Mouse (Mus musculus) mature B cell (primary cell): ENCODE results near the gene Kcnma1.

Source experiments
- in situ Hi-C: fragments of 300-500 bp; cut with MboI; formaldehyde crosslinking; loops from 2 replicates; pipeline ENCODE4 v1.14.3; 2019

The Kcnma1 gene

DNA sequence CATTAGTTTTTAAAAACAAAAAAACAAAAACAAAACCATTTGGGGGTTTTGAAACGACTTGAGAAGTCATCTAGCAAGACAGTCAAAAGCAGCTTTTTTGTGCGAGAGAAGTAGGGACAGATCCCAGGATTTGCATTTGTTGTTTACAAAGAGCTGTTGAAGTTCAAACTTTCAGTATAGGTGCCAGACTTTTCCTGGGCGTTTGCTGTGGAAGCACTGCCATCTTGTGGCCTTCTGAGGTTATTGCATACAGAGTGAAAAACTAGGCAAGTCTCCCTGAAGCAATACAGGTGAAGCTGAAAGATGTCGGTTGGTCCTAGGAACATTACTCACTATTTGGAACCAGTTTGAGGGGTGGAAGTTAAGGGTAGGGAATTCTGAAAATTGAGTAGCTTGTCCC, 484.6 kb downstream of the Kcnma1 start:
- in situ Hi-C loops, result no loop called here

DNA sequence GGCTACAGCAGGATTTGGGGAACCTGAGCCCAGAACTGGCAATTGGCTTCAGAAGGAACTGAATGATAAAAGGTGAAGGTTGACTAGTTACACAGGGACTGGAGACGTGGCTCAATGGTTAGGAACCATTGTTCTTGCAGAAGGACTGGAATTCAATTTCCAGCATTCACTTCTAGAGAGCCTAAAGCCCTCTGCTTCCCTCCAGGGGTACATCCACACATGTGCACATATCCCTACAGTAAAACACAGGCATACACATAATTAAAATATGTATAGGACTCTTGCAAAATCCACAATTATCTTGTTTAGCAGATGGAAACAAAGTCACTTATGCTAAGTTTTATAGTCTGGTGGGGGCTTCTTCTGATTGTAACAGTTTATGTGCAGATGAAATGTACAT, 485.1 kb downstream of the Kcnma1 start:
- in situ Hi-C loops, result no loop called here

DNA sequence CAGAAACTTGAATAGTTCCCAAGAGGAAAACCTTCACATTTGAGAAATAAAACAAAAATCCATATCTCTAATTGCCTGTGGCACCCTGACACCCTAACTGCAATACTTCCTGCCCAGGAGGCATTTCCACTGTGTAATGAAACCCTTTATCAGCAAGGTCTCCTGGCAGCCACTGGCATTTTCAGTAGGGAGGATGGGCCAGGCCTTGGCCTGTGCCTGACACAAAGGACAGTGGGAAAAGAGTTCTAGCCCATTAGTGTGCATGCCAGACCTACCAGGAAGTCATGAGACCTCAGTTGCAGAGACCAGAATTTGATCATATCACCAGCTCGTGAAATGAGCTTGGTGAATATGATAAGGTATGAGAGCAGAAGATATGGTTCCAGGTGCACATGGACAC, 488.4 kb downstream of the Kcnma1 start:
- in situ Hi-C loops, result no loop called here

DNA sequence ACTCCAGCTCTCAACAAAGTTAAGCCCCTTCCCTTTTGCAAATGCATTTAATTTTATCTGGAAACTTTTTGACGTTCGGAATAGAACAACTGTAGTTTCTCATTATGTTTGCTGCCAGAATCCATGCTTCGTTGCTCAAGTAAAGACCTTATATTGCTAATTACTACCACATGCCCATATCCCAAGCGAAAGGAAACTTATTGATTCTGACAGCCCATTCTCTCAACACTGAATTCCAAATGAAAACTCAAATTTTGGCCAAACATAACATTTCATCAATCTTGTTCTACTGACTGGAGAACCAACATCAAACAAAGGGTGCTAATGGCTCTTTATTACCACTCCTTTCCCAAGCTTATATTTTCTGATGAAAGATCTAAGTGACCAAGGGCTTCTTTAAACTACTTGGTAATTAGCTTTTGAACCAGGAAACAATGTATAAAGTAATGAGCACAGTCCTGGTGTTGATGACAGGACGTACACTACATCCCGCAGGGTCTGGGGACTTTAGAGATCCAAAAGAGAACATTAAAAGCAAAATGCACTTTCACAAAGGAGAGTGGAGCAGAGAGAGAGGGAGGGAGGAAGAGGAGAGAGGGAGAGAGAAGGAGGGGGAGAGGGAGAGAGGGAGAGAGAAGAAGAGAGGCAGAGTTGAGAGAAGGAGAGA, 490.3 kb downstream of the Kcnma1 start:
- in situ Hi-C loops, result no loop called here

DNA sequence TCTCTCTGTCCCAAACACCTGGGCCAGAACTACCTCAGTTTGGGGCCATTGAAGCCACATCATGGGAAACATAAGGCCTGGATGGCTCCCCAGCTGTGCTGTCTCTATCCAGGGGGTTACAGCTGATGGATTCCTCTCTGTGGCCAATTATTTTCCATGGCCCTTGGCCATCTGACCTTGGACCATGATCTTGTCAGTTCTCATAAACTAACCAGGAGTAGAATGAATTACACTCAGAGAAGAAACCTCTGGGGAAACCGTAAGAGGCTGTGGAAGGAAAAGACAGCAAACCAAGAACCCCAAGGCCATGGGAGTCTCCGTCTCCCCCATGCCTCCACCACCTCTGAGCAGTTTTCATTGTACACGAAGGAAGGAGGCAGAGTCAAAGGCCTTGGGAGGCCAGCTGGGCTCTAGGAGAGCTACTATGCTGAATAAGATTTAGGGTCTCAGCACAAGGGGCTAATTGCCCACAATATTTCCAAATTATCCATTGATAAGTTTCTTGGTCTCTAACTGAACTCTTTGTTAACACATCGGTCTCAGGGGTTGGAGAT, 491.6 kb downstream of the Kcnma1 start:
- in situ Hi-C loops, result no loop called here

DNA sequence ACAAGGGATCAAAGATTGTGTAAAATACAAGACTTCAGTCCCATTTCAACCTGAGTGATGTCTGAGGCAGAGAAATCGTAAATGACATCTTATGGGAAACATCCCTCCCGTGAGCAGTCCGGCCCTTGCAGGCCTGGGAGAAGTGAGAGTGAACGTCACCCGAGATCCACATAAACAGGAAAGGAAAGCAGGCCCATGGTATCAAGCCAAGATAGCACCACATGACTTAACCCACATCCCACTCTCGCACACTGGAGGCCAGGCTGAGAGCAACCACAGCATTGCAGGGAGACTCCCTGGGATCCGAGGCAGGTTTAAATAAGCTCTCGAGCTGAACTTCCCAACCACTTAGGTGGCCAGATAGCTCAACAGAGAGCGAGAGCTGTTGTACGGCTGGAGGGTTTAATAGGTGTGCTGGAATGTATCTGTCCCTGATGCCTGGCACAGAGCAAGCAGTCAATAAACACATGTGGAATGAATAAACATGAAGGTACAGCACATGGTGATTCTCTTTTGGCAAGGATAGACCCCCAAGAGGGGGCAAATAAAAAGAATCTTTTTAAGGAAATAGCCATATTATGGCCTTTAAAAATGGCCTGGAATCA, 493.1 kb downstream of the Kcnma1 start:
- in situ Hi-C loops, result no loop called here

DNA sequence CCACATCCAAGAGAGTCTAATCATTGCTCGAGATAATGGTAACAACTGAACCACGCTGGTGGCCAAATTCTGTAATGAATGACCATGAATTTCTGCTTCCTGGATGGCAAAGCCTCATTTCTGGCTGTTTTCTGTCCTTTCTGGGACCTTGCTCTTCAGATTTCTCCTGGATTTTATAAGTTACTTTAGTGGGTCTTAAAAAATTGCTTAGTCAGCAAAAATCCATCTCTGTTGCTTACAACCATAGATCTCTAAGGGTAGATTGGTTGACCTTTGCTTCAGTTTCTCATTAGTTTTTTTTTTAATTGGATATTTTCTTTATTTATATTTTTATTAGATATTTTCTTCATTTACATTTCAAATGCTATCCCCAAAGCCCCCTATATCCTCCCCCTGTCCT, 496.9 kb downstream of the Kcnma1 start:
- in situ Hi-C loops, result no loop called here

DNA sequence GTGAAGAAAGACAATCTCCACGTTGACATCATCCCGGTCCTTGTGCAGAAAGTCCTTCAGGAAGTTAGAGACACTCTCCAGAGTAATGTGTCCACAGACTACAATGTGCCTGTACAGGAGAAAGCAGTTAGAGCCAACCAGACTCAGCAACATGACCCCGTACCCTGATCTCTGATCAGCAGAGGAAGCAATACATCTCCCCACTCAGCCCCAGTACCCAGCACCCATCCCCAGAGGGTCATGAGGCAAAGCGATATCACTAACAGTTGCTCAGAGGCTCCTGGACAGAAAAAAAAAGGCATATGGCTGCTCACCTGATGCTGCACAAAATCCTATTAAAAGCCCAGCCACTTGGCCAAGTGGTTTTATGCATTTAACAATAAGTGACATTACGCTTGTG, 504.5 kb downstream of the Kcnma1 start:
- in situ Hi-C loops, result no loop called here

DNA sequence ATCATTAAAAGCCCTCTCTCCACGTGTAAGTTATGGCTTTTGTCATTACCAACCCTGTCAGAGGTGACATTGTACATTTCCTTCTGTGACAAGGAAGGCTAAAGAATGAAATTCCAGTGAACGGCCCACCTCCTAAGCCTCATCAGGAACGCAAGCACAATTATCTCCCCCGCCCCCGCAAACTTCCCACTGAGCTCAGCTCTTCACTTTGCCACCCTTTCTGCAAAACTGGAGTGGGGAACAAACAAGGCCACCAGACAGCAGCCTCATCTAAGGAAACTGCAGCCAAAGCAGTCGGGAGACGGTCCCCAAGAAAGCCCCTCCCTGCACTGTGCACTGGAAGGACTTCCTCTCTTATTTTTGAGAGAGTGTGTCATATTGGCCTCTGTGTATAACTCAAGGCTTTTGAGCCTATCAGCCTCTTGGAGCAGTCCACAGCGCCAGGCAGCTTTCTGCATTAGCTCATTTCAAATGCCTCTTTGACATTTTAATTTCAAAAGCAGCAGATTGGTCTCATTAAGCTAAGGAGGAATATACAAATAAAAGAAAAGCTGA, 512.0 kb downstream of the Kcnma1 start:
- in situ Hi-C loops, result no loop called here

DNA sequence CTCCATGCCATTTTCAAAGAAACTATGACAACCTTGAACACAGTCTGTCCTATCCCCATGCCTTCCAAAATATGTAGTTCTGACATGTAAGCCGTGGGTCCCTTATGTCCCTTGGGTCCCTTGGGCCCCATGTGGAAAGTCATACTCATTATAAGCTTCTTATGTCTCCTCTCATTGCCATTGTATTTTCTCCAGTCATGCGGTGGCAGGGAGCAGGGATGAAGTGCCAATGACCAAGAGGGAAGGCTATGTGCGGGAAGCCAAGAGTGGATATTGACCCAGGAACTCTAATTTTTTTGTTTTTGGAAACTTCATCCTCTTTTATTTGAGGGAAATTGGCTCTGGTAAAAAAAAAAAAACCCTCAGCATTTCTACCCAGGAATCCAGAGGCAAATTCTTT, 517.5 kb downstream of the Kcnma1 start:
- in situ Hi-C loops, result no loop called here

DNA sequence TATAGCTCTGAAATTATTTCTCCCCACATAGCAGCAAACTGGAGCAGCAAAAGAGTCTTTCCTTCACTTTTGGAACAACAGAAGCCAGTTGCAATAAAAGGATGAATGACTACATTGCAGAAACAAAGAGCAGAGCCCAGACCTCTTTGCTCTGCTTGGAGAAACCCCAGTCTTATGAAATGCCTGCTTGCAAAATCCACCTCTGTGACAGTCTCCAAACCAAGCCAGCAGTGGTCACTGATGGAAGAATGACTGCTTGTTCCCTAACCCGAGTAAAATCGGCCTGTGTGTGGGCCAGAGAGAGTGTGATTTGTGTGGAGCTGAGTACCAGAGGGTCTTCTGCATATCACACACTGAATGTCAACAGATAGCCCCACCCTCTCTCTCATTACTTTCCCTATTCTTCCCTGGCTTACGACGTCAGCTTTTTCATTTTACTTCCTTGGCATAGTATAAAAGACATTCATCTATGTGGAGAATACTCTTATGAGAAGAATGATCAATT, 518.0 kb downstream of the Kcnma1 start:
- in situ Hi-C loops, result no loop called here

DNA sequence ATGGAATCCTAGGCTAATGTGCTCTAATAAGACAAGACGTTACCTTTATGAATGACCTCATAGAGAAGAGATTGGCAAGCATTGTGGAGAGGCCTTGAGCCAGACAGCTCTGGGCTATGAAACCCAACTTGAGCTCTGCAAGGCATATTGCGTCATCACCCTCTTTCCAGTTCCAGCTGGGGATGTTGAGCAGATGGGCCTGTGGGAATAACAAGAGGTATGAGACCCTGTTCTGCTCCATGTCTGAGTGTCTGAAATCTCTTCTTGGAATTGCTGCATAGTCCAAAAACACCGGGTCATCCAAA, 519.8 kb downstream of the Kcnma1 start:
- in situ Hi-C loops, result no loop called here

DNA sequence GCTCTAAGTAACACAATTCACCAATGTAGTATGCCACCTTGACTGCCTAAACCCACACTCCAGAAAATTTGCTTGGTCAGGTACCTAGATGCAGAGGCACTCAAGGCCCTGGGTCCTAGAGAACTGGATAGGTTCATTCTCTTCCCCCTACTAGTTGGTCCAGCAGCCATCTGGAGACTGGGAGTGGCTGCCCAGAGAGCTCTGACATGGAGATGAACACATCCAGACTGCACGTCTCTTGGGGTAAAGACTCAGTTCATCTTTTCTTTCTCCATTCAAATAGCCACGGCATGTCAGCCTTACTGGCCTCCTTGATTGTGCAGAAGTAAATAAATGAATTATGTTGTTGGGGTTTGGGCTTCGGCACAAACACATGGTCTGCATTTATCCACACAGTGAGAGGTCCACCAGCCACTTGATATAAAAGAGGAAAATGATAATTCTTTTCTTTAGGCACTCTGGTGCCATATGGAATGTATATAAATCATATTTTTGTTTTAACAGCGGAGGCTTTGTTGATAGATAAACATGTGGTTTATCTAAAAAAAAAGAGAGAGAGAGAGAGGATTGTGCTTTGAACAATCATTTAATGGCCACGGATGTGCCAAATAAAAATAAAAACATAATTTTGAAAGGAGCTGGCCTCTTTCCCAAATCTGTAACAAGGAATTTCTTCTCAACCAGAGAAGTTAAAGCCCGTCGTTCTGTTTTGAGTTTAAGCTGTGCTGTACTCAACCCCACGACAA, 520.4 kb downstream of the Kcnma1 start:
- in situ Hi-C loops, result no loop called here

DNA sequence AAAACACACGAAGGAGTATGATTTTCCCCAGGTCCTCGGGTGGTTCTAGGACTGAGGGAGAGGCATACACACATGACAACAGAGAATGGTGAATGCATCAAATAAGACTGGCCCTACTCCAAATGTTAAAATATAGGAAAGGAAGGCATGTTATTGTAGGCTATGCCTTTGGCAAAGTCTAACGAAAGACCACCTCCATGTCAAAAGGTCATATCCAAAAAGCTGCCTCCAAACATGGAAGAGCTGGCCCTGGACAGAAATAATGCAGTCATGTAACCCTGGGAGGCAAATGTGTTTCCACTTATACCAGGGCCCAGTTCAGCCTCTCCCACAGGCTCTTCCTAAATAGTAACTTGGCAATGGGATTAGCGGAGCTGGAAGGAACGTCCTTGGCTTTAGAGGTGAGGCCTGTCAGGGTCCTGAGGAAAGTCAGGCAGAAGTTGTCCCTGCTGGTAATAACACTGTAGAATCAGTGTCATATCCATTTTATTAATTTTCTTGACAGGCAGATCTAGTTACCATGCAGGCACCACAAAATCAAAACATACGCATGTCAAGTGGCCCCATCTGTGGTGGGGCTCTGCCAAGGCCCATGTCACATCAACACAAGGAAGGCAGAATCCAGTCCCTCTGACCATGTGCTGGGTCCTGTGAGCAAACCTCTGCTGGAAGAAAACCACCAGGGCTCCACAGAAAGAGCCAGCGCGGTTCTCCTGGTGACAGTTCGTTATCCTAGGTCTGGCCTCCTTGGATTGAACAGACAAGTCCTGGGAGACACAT, 521.5 kb downstream of the Kcnma1 start:
- in situ Hi-C loops, result no loop called here

DNA sequence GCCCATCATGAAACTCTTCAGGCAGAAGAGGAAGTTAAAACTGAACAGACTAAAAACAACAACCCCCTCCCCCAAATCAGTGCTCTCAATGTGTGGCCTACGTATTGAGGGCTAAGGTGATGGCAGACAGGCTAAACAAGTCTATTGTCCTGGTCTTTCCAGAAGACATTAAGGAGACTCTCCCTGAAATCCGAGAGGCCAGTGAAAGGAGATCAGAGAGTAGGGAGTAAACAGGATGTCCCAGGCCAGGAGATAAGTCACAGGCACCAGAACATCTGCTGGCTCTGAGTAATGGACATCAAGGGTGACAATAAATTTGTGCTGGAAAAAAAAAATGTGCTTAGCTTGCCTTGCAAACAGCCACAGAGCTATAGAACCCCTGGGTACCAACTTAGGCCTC, 522.9 kb downstream of the Kcnma1 start:
- in situ Hi-C loops, result no loop called here

DNA sequence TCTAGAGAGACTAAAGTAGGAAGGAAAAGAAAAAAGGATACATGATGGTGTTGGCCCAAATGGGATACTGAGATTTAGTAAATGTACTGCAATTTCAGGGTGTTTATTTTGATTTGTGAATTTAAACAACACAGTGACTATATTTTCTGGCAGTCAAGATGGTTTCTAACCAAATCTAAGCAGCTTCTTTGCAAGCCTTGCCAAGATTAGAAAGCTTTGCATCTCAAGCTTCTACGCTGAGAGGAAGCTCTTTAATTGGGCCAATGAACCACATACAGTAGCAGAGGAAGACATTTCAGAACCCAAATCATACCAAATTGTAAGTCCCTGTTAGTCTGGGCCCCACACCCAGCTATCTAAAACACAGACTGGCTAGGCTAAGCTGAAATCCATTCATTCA, 527.6 kb downstream of the Kcnma1 start:
- in situ Hi-C loops, result no loop called here

DNA sequence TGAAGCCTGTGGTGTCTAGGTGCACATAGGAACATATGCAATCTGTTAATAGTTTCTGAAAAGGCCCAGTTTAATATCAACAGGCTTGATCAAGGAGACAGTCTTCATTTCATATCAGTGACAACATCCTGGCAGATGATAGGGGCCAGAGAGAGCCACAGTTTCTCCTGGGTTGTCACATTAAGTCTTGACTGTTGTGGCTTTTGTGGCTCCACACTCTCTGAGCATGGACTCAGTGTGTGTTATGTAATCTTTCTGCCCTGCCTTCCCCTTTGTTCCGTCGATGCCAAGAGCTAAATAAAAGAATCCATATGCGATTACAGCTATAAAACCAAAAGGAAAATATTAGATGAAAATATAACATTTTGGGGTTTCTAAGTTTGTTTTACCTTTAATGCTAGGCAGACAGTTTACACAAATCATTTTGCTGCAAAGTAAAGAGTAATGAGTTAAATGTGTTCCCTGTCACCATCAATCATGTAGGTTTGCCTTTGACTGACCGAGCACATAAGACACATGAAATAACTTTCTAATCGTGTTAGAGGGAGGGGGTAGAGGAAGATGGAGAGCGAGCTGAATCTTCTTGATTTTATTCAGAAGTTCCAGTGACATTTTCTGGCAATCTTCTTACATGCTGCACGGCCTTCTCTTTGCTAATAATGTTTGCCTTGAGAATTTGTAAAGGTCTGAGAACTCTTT, 528.3 kb downstream of the Kcnma1 start:
- in situ Hi-C loops, result no loop called here

DNA sequence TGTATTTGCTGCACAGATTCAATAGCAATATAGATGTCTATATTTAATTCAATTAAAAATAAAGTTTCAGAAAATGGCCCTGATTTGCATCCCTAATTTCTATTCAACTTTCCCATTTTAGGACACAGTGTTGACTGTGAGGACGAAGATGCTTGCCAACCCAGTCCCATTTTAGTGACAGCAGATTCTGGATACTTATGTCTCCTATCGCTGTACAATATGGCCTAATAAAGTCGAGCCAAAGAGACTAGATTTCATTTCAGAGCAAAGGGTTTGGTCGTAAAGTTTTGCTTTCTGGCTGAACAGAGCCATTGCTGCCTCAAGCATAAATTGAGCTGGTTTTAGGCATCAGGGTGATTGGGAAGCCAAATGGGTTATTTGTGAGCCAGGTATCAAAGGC, 539.2 kb downstream of the Kcnma1 start:
- in situ Hi-C loops, result no loop called here

DNA sequence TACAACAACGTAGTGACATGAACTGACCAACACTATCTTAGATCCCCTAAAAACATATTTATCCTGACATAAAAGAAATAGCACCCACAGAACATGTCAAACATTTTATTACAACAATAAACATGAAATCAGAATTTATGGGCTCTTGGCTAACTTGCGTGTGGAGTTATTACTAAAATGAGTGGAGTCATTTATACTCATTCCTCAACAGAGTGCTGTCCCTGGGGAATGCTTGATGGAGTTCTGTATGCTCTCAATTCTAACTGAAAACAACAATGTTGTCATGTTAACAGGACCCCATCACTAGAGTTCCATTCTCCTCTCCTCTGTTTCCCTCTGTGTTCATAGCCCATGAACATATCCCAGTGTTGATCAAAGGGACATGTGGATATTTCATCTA, 544.2 kb downstream of the Kcnma1 start:
- in situ Hi-C loops, result no loop called here

DNA sequence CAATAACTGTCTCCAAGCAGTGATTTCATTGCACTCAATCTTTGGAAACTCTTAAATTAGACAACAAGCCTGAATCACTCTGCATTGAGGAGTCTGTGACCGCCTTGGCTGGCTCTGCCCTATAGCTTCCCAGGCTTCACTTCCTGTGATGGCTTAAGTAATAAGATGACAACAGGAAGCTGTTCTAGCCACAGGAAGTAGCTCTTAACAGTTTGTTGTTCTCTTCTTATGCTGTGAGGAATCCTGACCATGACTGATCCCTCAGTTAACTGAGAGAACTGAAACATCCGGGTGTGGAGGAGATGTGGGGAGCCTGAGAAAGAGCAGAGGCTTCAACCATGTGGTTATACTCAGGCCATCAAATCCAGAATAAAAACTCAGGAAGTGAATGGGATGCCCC, 549.2 kb downstream of the Kcnma1 start:
- in situ Hi-C loops, result no loop called here

DNA sequence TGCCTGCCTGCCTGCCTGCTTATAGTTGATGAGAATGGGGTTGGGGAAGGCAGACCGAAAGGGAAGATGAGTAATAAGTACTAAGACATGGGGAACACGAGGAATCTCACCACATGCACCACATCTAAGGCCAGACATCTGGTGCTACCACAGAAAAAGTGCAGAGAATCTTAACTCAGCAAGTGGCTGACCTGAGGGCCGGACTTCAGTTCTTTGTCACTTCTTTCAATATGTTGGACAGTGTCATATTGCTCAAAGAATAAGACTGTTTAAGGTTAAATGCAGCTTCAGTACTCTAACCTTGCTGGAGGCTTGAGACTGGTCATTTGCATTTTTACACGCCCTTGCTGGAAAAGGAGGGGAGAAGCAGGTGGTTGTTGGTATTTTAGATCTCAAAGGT, 555.7 kb downstream of the Kcnma1 start:
- in situ Hi-C loops, result no loop called here
